Mouse (Mus musculus): ENCODE results near the gene Rln3.

DNA sequence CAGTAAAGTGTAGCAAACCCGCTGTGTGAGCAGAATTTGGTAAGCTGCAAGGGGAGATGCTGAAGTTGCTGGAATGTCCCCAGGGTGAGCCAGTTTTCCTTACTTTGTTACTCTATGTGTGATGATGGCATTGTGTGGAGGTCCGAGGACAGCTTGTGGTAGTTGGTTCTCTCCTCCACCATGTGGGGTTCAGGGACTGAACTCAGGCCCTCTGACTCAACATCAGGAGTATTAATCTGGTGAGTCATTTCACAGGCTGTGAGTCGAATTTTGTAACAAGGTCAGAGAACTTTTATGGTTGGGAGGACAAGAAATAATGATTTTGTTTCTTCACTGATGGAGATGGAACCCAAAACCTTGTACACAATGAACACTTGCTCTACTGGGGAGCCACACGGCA lies 12.0 kb downstream of the Rln3 start:
- TF ChIP-seq GATA1 (IDR thresholded peaks at IDR 0.05; ENCODE audit: borderline replicate concordance, low read length) (no peak), FLI1 (IDR thresholded peaks at IDR 0.05; ENCODE audit: low read length) (no peak)

All from megakaryocyte, embryonic 14.5 days (primary cell).